12 mouse cellular contexts compared by ENCODE assay signal in genomic region chr4:81483159-81483558, GRCm38 (mm10). TPM values are rescaled to one million over a fixed set of nuclear protein-coding genes. Genes with fewer than 3 reads are reported as not detected.
DNase-seq lines count a peak whose midpoint lies in the region; ATAC-seq and TF ChIP-seq lines count a peak whose summit lies in the region.
"Had no signal": no experiment of that assay in that cellular context is flagged by ENCODE, and none has a peak within 500 bp of the region (broad histone marks: within the 10 kb centered on the region; RNA-seq: fewer than 3 reads in every experiment).

No protein-coding gene starts in this region.

- no peak for ATAC-seq in forebrain, embryonic 12.5 days (ENCODE audit: low FRiP score)
- ATAC-seq in forebrain, embryonic 16.5 days = no peak
- no peak for ATAC-seq in midbrain, embryonic 11.5 days (ENCODE audit: low FRiP score)
- no peak; the same call in 1 of the 2 replicates for ATAC-seq in heart, embryonic 16.5 days (replicated peaks; ENCODE audit: extremely low read depth, insufficient read depth, low FRiP score)
- ATAC-seq in stomach, postnatal 0 days (ENCODE audit: low FRiP score, low TSS enrichment) = no peak
- ATAC-seq: inflammation-experienced regulatory T-cells, adult 6 months had no signal

- 10% methylated on average over 6 of the region's 6 CpGs for WGBS in forebrain, embryonic 12.5 days
- 6% methylated on average over 6 of the region's 6 CpGs for WGBS in forebrain, embryonic 16.5 days
- WGBS in midbrain, embryonic 10.5 days = 19% methylated on average over 6 of the region's 6 CpGs
- 16% methylated on average over 6 of the region's 6 CpGs for WGBS in midbrain, embryonic 11.5 days
- WGBS in heart, embryonic 16.5 days = 17% methylated on average over 6 of the region's 6 CpGs
- 12% methylated on average over 6 of the region's 6 CpGs for WGBS in stomach, postnatal 0 days

- H3K9ac ChIP-seq in forebrain, embryonic 12.5 days = no peak overlapping the region
- no peak overlapping the region for H3K9ac ChIP-seq in forebrain, embryonic 16.5 days (replicated peaks; ENCODE audit: low read depth, low read length)
- H3K9ac ChIP-seq in midbrain, embryonic 11.5 days (ENCODE audit: low read length) = no peak overlapping the region
- H3K9ac ChIP-seq in heart, embryonic 16.5 days (ENCODE audit: low read length) = no peak overlapping the region
- no peak overlapping the region for H3K9ac ChIP-seq in stomach, postnatal 0 days (ENCODE audit: low read length)
- H3K9ac ChIP-seq: neural tube, embryonic 15.5 days had no signal

- H3K4me3 ChIP-seq in forebrain, embryonic 12.5 days (replicated peaks) = no peak overlapping the region
- H3K4me3 ChIP-seq in forebrain, embryonic 16.5 days (replicated peaks; ENCODE audit: low read length) = no peak overlapping the region
- no peak overlapping the region for H3K4me3 ChIP-seq in midbrain, embryonic 10.5 days
- no peak overlapping the region for H3K4me3 ChIP-seq in midbrain, embryonic 11.5 days (ENCODE audit: low read depth, low read length)
- H3K4me3 ChIP-seq in heart, embryonic 16.5 days (ENCODE audit: low read length) = no peak overlapping the region
- H3K4me3 ChIP-seq in stomach, postnatal 0 days (ENCODE audit: low read depth, low read length) = no peak overlapping the region
- H3K4me3 ChIP-seq: neural tube, embryonic 15.5 days had no signal

- TF ChIP-seq CTCF in stomach, postnatal 0 days (IDR thresholded peaks at IDR 0.05; ENCODE audit: low read depth) = no peak

- TF ChIP-seq EP300 in stomach, postnatal 0 days (optimal IDR thresholded peaks at IDR 0.05) = no peak

- peak overlapping the region; percentile 29; the same call in 1 of the 2 replicates for H3K4me2 ChIP-seq in forebrain, embryonic 12.5 days
- H3K4me2 ChIP-seq in forebrain, embryonic 16.5 days (ENCODE audit: low read length) = no peak overlapping the region
- no peak overlapping the region for H3K4me2 ChIP-seq in midbrain, embryonic 11.5 days
- H3K4me2 ChIP-seq in heart, embryonic 16.5 days (ENCODE audit: low read depth, low read length) = peak overlapping the region; percentile 34; the same call in 1 of the 2 replicates
- H3K4me2 ChIP-seq in stomach, postnatal 0 days (replicated peaks; ENCODE audit: low read depth) = 0 out of 2 replicates have a peak overlapping the region, but pooled peaks have one; percentile 23
- H3K4me2 ChIP-seq: neural tube, embryonic 15.5 days had no signal

- no peaks in the 10 kb centered on the region for H3K36me3 ChIP-seq in forebrain, embryonic 12.5 days (replicated peaks)
- H3K36me3 ChIP-seq in forebrain, embryonic 16.5 days (ENCODE audit: control insufficient read depth, insufficient read depth) = no peaks in the 10 kb centered on the region
- no peaks in the 10 kb centered on the region for H3K36me3 ChIP-seq in midbrain, embryonic 10.5 days
- no peaks in the 10 kb centered on the region for H3K36me3 ChIP-seq in midbrain, embryonic 11.5 days (ENCODE audit: control insufficient read depth, insufficient read depth, low read length)
- H3K36me3 ChIP-seq in heart, embryonic 16.5 days (ENCODE audit: control insufficient read depth, insufficient read depth) = no peaks in the 10 kb centered on the region
- no peaks in the 10 kb centered on the region for H3K36me3 ChIP-seq in stomach, postnatal 0 days (ENCODE audit: control insufficient read depth, insufficient read depth, low read length)
- H3K36me3 ChIP-seq: neural tube, embryonic 15.5 days had no signal

- H3K27ac ChIP-seq in forebrain, embryonic 12.5 days = no peak overlapping the region
- H3K27ac ChIP-seq in forebrain, embryonic 16.5 days (ENCODE audit: low read length) = no peak overlapping the region
- H3K27ac ChIP-seq in midbrain, embryonic 10.5 days (replicated peaks) = 0 out of 2 replicates have a peak overlapping the region, but pooled peaks have one; percentile 13
- H3K27ac ChIP-seq in midbrain, embryonic 11.5 days (ENCODE audit: low read depth, low read length) = no peak overlapping the region
- peak overlapping the region; percentile 46; the same call in 1 of the 2 replicates for H3K27ac ChIP-seq in heart, embryonic 16.5 days (ENCODE audit: low read length)
- H3K27ac ChIP-seq in stomach, postnatal 0 days (replicated peaks) = peak overlapping the region; percentile 56
- H3K27ac ChIP-seq: neural tube, embryonic 15.5 days had no signal

- DNase-seq in midbrain, embryonic 10.5 days (ENCODE audit: low spot score) = no peak
- no peak for DNase-seq in midbrain, embryonic 11.5 days (ENCODE audit: low spot score, missing footprints)
- DNase-seq in stomach, postnatal 0 days (ENCODE audit: low spot score) = peak; percentile 20
- DNase-seq in layer of hippocampus, postnatal 25 days (ENCODE audit: extremely low spot score in 1 of 2, low spot score in 1 of 2) = no peak
- no peak for DNase-seq in cerebellum, adult 11-12 months
- DNase-seq: B cell, adult 2 months had no signal

- H3K9me3 ChIP-seq in forebrain, embryonic 12.5 days = no peaks in the 10 kb centered on the region
- H3K9me3 ChIP-seq in forebrain, embryonic 16.5 days (ENCODE audit: control insufficient read depth, low read length) = no peaks in the 10 kb centered on the region
- no peaks in the 10 kb centered on the region for H3K9me3 ChIP-seq in midbrain, embryonic 10.5 days (replicated peaks)
- no peaks in the 10 kb centered on the region for H3K9me3 ChIP-seq in midbrain, embryonic 11.5 days (ENCODE audit: control insufficient read depth, low read length)
- no peaks in the 10 kb centered on the region for H3K9me3 ChIP-seq in heart, embryonic 16.5 days (replicated peaks; ENCODE audit: control insufficient read depth, low read length)
- no peaks in the 10 kb centered on the region for H3K9me3 ChIP-seq in stomach, postnatal 0 days (ENCODE audit: control insufficient read depth, low read length)
- H3K9me3 ChIP-seq: neural tube, embryonic 15.5 days had no signal

- H3K4me1 ChIP-seq in forebrain, embryonic 12.5 days = peaks cover 3% of the 10 kb centered on the region
- H3K4me1 ChIP-seq in forebrain, embryonic 16.5 days (replicated peaks; ENCODE audit: control insufficient read depth, insufficient read depth, low read length) = peaks cover 2% of the 10 kb centered on the region; the same call in 1 of the 2 replicates
- peaks cover 6% of the 10 kb centered on the region for H3K4me1 ChIP-seq in midbrain, embryonic 10.5 days
- peaks cover 3% of the 10 kb centered on the region; the same call in 1 of the 2 replicates for H3K4me1 ChIP-seq in midbrain, embryonic 11.5 days (ENCODE audit: control insufficient read depth, insufficient read depth, low read length)
- no peaks in the 10 kb centered on the region for H3K4me1 ChIP-seq in heart, embryonic 16.5 days (ENCODE audit: control insufficient read depth, insufficient read depth, low read length)
- H3K4me1 ChIP-seq in stomach, postnatal 0 days (replicated peaks; ENCODE audit: control insufficient read depth, insufficient read depth) = no peaks in the 10 kb centered on the region; the same call in 1 of the 2 replicates

- H3K27me3 ChIP-seq in forebrain, embryonic 12.5 days = peaks cover 3% of the 10 kb centered on the region; the same call in 1 of the 2 replicates
- no peaks in the 10 kb centered on the region for H3K27me3 ChIP-seq in forebrain, embryonic 16.5 days (replicated peaks; ENCODE audit: control insufficient read depth, insufficient read depth, low read length)
- H3K27me3 ChIP-seq in midbrain, embryonic 10.5 days (ENCODE audit: low read depth, poor library complexity, severe bottlenecking) = no peaks in the 10 kb centered on the region
- no peaks in the 10 kb centered on the region for H3K27me3 ChIP-seq in midbrain, embryonic 11.5 days (ENCODE audit: control insufficient read depth, insufficient read depth, low read length)
- H3K27me3 ChIP-seq in heart, embryonic 16.5 days (ENCODE audit: control insufficient read depth, insufficient read depth, low read length) = no peaks in the 10 kb centered on the region
- no peaks in the 10 kb centered on the region for H3K27me3 ChIP-seq in stomach, postnatal 0 days (ENCODE audit: control insufficient read depth, insufficient read depth, low read length)
- H3K27me3 ChIP-seq: neural tube, embryonic 15.5 days had no signal

RNA-seq across cellular contexts. Expression of gene Mpdz, which starts 40.5 kb away (rescaled TPM):
- 53.8 and 54.1 TPM in 2 replicates for polyA plus RNA-seq in forebrain, embryonic 12.5 days (2016; fragmentation: Nextera tagmentation; extraction: Ambion mirVana)
- 21.6 and 22.0 TPM in 2 replicates for polyA plus RNA-seq in forebrain, embryonic 16.5 days (2015; fragmentation: Nextera tagmentation; extraction: Ambion mirVana)
- 41.2 and 47.2 TPM in 2 replicates for polyA plus RNA-seq in midbrain, embryonic 10.5 days (2016; fragmentation: Nextera tagmentation; extraction: Ambion mirVana)
- polyA plus RNA-seq in midbrain, embryonic 11.5 days (2014; fragmentation: Nextera tagmentation; extraction: Ambion mirVana) = 43.6 and 44.6 TPM in 2 replicates
- 19.5 and 20.1 TPM in 2 replicates for polyA plus RNA-seq in heart, embryonic 16.5 days (2015; fragmentation: Nextera tagmentation; extraction: Ambion mirVana)
- polyA plus RNA-seq in stomach, postnatal 0 days (2015; fragmentation: Nextera tagmentation; extraction: Ambion mirVana) = 5.9 and 6.2 TPM in 2 replicates
- 10 to 100 TPM; 71.4 to 77.0 TPM for total RNA-seq in layer of hippocampus, postnatal 25 days (2021)
- total RNA-seq: megakaryocyte-erythroid progenitor cell, adult 5-6 weeks had no signal

Comparison
In these comparisons a context has a peak if more than half of its experiments do, and no peak if none do; other contexts are left out.
1. H3K27ac ChIP-seq: peak in midbrain, embryonic 10.5 days (single experiment), heart, embryonic 16.5 days (single experiment) and stomach, postnatal 0 days (single experiment); none in forebrain, embryonic 12.5 days (single experiment), forebrain, embryonic 16.5 days (single experiment) and midbrain, embryonic 11.5 days (single experiment).
2. H3K4me2 ChIP-seq: peak in forebrain, embryonic 12.5 days (single experiment), heart, embryonic 16.5 days (single experiment) and stomach, postnatal 0 days (single experiment); none in forebrain, embryonic 16.5 days (single experiment) and midbrain, embryonic 11.5 days (single experiment).